Mouse (Mus musculus): ENCODE results near the gene Pcbp4.

The Pcbp4 gene

DNA sequence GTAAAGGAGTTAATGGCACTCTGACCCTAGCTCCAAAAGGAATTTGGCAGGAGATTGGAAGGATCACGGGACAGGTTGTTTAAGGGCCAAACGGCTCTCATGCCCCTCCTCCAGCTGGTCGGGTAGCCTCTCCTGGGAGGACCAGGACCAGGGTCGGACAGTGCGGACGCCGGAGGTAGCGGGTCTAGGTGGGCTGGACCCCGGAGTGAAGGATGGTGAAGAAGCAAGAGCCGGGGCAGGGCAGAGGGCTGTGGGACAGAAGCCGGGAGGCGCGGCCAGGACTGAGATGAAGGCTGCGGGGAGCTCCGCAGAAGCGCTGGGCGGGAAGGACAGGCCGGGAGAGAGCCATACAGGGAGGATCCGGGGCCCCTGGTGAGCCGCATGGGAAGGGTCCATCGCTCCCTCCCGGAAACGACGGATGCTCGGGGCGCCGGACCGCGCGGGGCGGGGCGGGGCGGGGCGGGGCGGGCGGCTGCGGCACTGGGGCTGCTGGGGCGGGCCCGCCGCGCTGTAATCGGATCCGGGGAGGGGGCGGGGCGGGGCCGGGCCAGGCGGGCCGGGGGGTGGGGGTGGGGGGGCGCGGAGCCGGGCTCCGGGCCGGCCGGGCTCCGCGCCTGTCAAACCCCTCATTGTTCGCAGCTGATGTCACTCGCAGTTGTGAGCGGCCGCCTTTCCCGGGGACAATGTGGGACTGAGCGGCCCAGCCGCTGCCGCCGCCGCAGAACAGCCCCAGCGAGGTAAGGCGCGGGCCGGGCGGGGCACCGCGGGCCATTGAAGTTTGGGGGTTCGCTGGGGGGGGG, at the start of gene Pcbp4:
TSS of gene Pcbp4 (plus strand) at position 21 of the 800 bp plus-strand sequence.
- peak; percentile 81 for DNase-seq

- DNase-seq = peak; percentile 62
Observed at GRCm38 (mm10) chr9:106405275-106405674, 47.8 kb upstream of the Pcbp4 start.

GRCm38 (mm10) chr9:106406443-106407078, 46.5 kb upstream of the Pcbp4 start:
- DNase-seq = peak; percentile 70

DNA sequence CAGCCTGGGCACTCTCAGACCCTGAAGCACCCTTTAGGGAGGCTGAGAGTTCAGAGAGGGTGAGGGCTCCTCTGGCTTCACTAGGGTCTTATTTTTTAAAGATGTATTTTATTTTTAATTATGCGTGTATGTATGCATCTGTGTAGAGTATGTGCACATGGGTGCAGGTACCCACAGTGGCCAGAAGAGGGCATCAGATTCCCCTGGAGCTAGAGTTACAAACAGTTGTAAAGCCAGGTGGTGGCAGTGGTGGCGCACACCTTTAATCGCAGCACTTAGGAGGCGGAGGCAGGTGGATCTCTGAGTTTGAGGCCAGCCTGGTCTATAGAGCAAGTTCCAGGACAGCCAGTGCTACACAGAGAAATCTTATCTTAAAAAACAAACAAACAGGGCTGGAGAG, 44.0 kb upstream of the Pcbp4 start:
- DNase-seq = no peak

GRCm38 (mm10) chr9:106410086-106410650, 42.9 kb upstream of the Pcbp4 start:
- no peak for DNase-seq

DNA sequence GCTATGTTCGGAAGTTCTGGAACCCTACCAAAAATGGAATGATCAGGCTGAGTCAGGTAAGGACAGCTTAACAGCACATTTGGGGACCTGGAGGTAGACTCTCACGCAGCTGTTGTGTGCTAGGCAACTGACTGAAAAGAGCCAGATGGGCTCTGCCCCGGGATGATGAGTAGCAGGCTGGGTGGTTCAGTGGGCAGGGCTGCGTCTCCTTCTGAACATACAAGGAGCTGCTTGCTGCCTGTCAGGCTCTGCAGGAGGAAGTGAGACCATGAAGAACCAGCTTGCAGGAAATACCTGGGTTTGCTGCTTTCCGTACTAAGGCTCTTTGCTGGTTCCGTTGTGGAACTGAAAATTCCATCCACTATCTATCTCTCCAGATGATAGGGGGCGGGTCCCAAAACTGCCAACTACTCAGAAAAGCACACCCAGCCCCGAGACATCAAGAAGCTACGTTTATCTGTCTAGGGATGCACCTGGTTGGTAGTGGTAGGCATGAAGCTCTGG, 41.9 kb upstream of the Pcbp4 start:
- DNase-seq = no peak

GRCm38 (mm10) chr9:106411729-106412128, 41.4 kb upstream of the Pcbp4 start:
- DNase-seq = no peak

DNA sequence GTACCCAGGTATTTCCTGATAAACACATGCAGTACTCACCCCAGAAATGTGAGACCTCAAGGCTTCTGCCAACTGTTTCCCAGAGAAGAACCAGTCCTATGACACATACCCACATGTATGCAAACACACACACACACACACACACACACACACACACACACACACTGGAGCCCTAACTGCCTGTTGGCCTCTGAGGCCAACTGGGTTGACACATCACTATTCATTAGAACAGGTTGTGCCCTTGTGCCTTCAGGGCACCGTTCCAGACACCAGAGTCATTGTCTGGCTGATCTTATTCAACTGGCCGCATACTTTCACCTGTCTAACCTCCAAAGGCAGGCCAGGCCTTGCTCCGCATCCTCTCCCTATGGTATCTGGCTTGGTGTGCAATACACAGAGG, 40.9 kb upstream of the Pcbp4 start:
- DNase-seq = no peak

- no peak for DNase-seq
Observed at GRCm38 (mm10) chr9:106413606-106414005, 39.5 kb upstream of the Pcbp4 start.

GRCm38 (mm10) chr9:106416826-106417225, 36.3 kb upstream of the Pcbp4 start:
- no peak for DNase-seq

GRCm38 (mm10) chr9:106417841-106418625, 35.1 kb upstream of the Pcbp4 start:
- peak; percentile 93 for DNase-seq

- no peak for DNase-seq
Observed at GRCm38 (mm10) chr9:106420608-106421007, 32.5 kb upstream of the Pcbp4 start.

- no peak for DNase-seq
Observed at GRCm38 (mm10) chr9:106421033-106421864, 31.8 kb upstream of the Pcbp4 start.

DNA sequence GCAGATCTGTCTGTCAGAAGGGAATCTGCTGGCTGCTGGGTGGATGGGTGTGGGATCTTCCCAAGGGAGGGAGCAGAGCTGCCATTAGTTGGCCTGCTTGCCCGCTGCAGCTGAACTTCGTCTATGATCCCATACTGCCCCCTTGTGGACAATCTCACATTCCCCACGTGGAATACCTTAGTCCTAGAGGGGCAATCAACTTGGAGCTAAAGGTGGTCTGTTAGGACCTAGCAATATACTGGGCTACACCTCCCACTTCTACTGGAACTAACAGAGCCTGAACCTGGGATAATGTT, 31.3 kb upstream of the Pcbp4 start:
- DNase-seq = peak; percentile 92

GRCm38 (mm10) chr9:106428719-106429220, 24.3 kb upstream of the Pcbp4 start:
- DNase-seq = no peak

- peak; percentile 97 for DNase-seq
Observed at GRCm38 (mm10) chr9:106429221-106430014, 23.7 kb upstream of the Pcbp4 start, which contains the start of gene Rpl29. Gene Rpl29, plus strand, starts transcription at chr9:106429454.

DNA sequence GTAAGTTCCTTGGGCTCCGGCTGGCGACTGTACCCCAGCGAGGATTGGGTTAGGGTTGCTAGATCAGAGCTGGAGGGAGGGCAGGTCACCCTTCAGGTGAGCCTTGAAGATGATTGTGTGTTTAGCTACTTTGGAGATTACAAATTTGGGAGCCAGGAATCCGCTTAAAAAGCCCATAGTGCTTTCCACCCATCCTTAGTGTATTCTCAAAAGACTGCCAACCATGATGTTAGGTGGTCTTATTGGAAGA, 23.2 kb upstream of the Pcbp4 start:
- no peak for DNase-seq

- DNase-seq = no peak
Observed at GRCm38 (mm10) chr9:106433389-106433788, 19.7 kb upstream of the Pcbp4 start.

GRCm38 (mm10) chr9:106436566-106436965, 16.5 kb upstream of the Pcbp4 start:
- no peak for DNase-seq

- no peak for DNase-seq
Observed at GRCm38 (mm10) chr9:106442680-106443079, 10.4 kb upstream of the Pcbp4 start.

GRCm38 (mm10) chr9:106444836-106445235, 8.3 kb upstream of the Pcbp4 start:
- DNase-seq = peak; percentile 41

Data from kidney, postnatal 10 days (tissue).